Mouse (Mus musculus) ES-Bruce4 (cell line): ENCODE results near the gene Zbtb40.

Source experiments
- CTCF ChIP-seq: IDR thresholded peaks from one replicate; pipeline ENCODE4 v1.8.1; 2011; ENCODE audit warnings: low read depth, low read length
- EP300 ChIP-seq: IDR thresholded peaks from 2 replicates; pipeline ENCODE4 v1.6.1; 2011; ENCODE audit warnings: low read depth, low read length; ENCODE audit not compliant: insufficient read depth
- POLR2A ChIP-seq: IDR thresholded peaks from one replicate; pipeline ENCODE4 v1.8.1; 2011; ENCODE audit warnings: low read length; ENCODE audit not compliant: insufficient read depth

GRCm38 (mm10) chr4:136980921-136981320 is 67.7 kb downstream of the Zbtb40 start:
- TF ChIP-seq CTCF = no peak
- TF ChIP-seq EP300 = no peak
- TF ChIP-seq POLR2A = no peak
